Mouse (Mus musculus): ENCODE measurements at regions not wholly inside any gene's neighbourhood (a gene's known extent, or its start where the extent isn't known, plus 50 kb on each side); places are given as distances from the start of the nearest gene placed in this dataset.

- no peak for TF ChIP-seq CTCF (IDR thresholded peaks at IDR 0.05; ENCODE audit: low read depth)
- no peak for TF ChIP-seq EP300 (optimal IDR thresholded peaks at IDR 0.05)
Measured at GRCm38 (mm10) chr4:45745746-45746145, 53.1 kb upstream of the Aldh1b1 start.

All from stomach, postnatal 0 days (tissue).